Mouse (Mus musculus) embryonic facial prominence, embryonic 12.5 days (tissue): ENCODE measurements around the gene Mars. TPM values are rescaled to one million over a fixed set of nuclear protein-coding genes. Genes with fewer than 3 reads are reported as not detected.

Source experiments
- ATAC-seq: fragments of 200-750 bp; cut with Nextera tagmentation; 2 replicates; pipeline ENCODE4 v1.8.0; 2017; ENCODE audit not compliant: insufficient number of reproducible peaks, insufficient read depth, low FRiP score, low TSS enrichment
- H3K27ac ChIP-seq: fragments of 300-500 bp; sonication (generic); 2 replicates; pipeline ENCODE4 v1.5.1; 2016; ENCODE audit warnings: mild to moderate bottlenecking
- H3K27me3 ChIP-seq: fragments of 300-500 bp; sonication (generic); 2 replicates; pipeline ENCODE4 v1.6.1; 2016; ENCODE audit warnings: mild to moderate bottlenecking, moderate library complexity
- H3K36me3 ChIP-seq: fragments of 300-500 bp; sonication (generic); 2 replicates; pipeline ENCODE4 v1.6.1; 2016; ENCODE audit warnings: mild to moderate bottlenecking
- H3K4me1 ChIP-seq: fragments of 300-500 bp; sonication (generic); 2 replicates; pipeline ENCODE4 v1.6.1; 2016
- H3K4me2 ChIP-seq: fragments of 300-500 bp; sonication (generic); replicated peaks from 2 replicates; pipeline ENCODE4 v1.6.1; 2016; ENCODE audit warnings: mild to moderate bottlenecking, moderate library complexity
- H3K4me3 ChIP-seq: fragments of 300-500 bp; sonication (generic); 2 replicates; pipeline ENCODE4 v1.5.1; 2016; ENCODE audit warnings: mild to moderate bottlenecking
- H3K9ac ChIP-seq: fragments of 300-500 bp; sonication (generic); 2 replicates; pipeline ENCODE4 v1.6.1; 2016; ENCODE audit warnings: mild to moderate bottlenecking, moderate library complexity
- H3K9me3 ChIP-seq: fragments of 300-500 bp; sonication (generic); 2 replicates; pipeline ENCODE4 v1.6.1; 2016; ENCODE audit warnings: mild to moderate bottlenecking, moderate library complexity
- WGBS: fragments of 180-500 bp; shearing (Covaris S2); methylation state at CpG from one replicate; pipeline ENCODE4 v1.1.7; 2016; 5-methylcytosine and 5-hydroxymethylcytosine counted together
- polyA plus RNA-seq: library from polyadenylated mRNA; unstranded; fragments of >200 nt; fragmentation: Nextera tagmentation; extraction: Ambion mirVana; gene quantifications from 2 replicates; pipeline ENCODE4 v1.2.1, GENCODE M21; 2016

Gene Mars
- polyA plus RNA-seq, 1 experiment from 2014 or later = 142 TPM

GRCm38 (mm10) chr10:127346173-127346572, 34.6 kb upstream of the Mars start:
- Histone ChIP-seq H3K36me3 (no peaks in the 10 kb centered on the region), H3K9me3 (no peaks in the 10 kb centered on the region), H3K4me1 (peaks cover 6% of the 10 kb centered on the region), H3K4me3 (no peak overlapping the region), H3K27ac (no peak overlapping the region), H3K27me3 (0 out of 2 replicates have a peak, but pooled peaks cover 6% of the 10 kb centered on the region), H3K9ac (no peak overlapping the region), H3K4me2 (no peak overlapping the region)
- ATAC-seq = no peak
- WGBS = 92% methylated on average over 3 of the region's 3 CpGs

DNA sequence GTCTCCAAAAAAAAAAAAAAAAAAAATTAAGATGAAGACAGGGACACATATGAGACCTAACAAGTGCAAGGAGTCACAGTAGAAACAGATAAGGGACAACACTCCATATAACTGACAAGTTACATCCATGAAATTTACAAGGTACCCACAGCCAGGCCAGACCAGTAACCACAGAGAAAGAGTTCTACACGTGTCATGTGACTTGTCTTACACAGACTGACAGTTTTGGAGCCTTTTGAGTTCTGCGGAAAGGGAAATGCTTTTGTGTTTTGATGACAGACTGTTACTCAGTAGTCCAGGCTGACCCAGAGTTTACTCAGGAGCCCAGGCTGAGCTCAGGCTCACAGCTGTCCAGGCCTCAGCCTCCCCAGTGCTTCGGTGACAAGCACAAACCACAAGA, 31.4 kb upstream of the Mars start:
- WGBS = 68% methylated on average over 3 of the region's 3 CpGs
- H3K4me3 ChIP-seq = no peak overlapping the region

GRCm38 (mm10) chr10:127341891-127342639, 30.5 kb upstream of the Mars start, which contains the start of gene Gli1:
Gli1 (minus strand) TSS chr10:127341974.
- Histone ChIP-seq H3K4me2 (peak within 1 kb of the TSS; percentile 90), H3K36me3 (peaks cover 9% of the 10 kb centered on the region; the same call in 1 of the 2 replicates), H3K9ac (peak within 1 kb of the TSS; percentile 59), H3K27ac (peak within 1 kb of the TSS; percentile 95), H3K4me3 (peak within 1 kb of the TSS; percentile 52), H3K4me1 (peaks cover 12% of the 10 kb centered on the region), H3K27me3 (no peaks in the 10 kb centered on the region; the same call in 1 of the 2 replicates), H3K9me3 (no peaks in the 10 kb centered on the region)
- under 1% methylated on average over 29 of the region's 29 CpGs for WGBS
- ATAC-seq = peak; percentile 42; the same call in 1 of the 2 replicates

More for the DNA sequence above, 31.4 kb upstream of the Mars start:
- H3K9me3 ChIP-seq = no peaks in the 10 kb centered on the region
- no peak for ATAC-seq
- no peak overlapping the region for H3K27ac ChIP-seq
- no peaks in the 10 kb centered on the region for H3K27me3 ChIP-seq
- H3K4me2 ChIP-seq = no peak overlapping the region
- H3K36me3 ChIP-seq = no peaks in the 10 kb centered on the region
- H3K4me1 ChIP-seq = peaks cover 12% of the 10 kb centered on the region
- H3K9ac ChIP-seq = no peak overlapping the region

- H3K27me3 ChIP-seq = no peaks in the 10 kb centered on the region; the same call in 1 of the 2 replicates
- 0% methylated on average over 11 of the region's 11 CpGs for WGBS
- ATAC-seq = no peak
These were observed 29.7 kb upstream of the Mars start for GRCm38 (mm10) chr10:127341360-127341690.

DNA sequence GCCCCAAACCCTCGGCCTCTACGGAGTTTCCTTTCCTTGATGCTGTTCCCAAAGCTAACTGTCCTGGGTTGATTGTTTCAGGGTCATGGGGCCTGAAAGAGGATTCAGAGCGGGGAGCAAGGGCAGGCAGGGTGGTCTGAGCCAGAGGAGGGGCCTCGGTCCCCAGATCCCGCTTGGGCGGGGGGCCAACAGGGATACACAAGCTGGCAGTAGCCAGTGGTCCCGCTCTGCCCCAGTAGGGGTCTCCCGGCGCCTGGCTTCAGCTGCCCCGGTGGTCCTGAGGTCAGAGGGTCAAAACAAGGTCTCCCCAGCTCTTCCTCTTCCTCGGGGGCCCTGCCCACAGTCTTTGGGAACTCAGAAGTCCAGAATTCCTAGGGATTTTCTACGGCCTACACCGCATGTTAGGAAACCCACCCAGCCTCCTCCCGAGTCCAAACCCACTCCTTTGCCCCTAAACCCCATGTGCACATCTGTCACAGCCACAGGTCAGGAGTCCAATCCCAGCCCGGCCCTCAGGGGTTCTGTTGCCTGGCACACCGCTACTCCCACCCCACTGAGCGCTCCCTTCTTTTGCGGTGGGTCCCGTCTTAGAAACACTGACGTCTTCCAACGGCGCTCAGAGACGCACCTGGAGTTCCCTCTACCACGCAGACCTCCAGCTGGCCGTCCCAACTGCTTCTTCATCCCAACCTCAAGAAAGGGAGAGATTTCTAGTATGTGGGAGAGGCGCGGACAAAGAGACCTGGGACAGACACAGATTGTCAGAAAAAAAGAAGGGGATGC, 29.2 kb upstream of the Mars start:
- Histone ChIP-seq H3K4me2 (peak overlapping the region; percentile 90), H3K4me3 (peak overlapping the region; percentile 52), H3K4me1 (peaks cover 12% of the 10 kb centered on the region), H3K9me3 (no peaks in the 10 kb centered on the region), H3K9ac (peak overlapping the region; percentile 59), H3K36me3 (peaks cover 22% of the 10 kb centered on the region), H3K27me3 (no peaks in the 10 kb centered on the region; the same call in 1 of the 2 replicates), H3K27ac (peak overlapping the region; percentile 95)
- no peak for ATAC-seq
- WGBS = under 1% methylated on average over 27 of the region's 27 CpGs

More at GRCm38 (mm10) chr10:127341360-127341690, 29.7 kb upstream of the Mars start:
- Histone ChIP-seq H3K4me1 (peaks cover 12% of the 10 kb centered on the region), H3K9ac (peak overlapping the region; percentile 59), H3K27ac (peak overlapping the region; percentile 95), H3K4me2 (peak overlapping the region; percentile 90), H3K36me3 (peaks cover 16% of the 10 kb centered on the region; the same call in 1 of the 2 replicates), H3K9me3 (no peaks in the 10 kb centered on the region), H3K4me3 (peak overlapping the region; percentile 52)

GRCm38 (mm10) chr10:127339683-127340576, 28.3 kb upstream of the Mars start:
- peaks cover 12% of the 10 kb centered on the region for H3K4me1 ChIP-seq
- no peaks in the 10 kb centered on the region; the same call in 1 of the 2 replicates for H3K27me3 ChIP-seq

DNA sequence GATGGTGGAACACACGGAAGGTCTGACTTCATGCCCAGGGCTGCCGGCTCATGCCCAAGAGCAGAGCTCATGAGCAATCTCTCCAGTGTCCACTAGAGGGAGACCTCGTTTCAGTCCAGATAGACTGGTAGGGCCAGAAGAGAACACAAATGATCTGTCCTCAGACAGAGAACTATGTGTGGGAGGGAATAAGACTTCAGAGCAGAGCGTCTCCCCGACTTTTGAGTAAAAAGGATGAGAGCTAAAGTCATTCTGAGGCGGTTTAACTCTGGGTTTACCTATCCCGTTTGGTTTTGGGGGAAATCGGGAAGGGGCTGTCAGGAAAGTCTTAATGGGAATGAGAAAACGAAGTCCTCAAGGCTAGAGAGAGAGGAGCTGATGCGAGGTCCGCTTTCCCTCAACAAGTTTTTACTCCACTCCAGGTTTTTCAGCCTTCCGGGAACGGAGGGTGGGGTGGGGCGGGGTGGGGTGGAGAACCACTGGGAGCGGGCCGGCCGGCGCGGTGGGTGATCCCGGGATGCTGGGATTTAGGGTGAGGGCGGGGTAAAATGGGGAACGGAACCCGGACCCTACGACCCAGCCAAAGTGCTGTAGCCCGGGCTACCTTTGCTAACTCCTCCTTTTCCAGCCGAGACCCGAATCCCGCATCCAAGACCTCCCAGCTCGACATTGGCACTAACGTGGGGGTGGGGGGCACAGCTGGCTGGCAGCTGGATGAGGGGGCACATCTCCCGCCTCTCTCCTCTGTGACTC, 27.5 kb upstream of the Mars start:
- H3K9me3 ChIP-seq = no peaks in the 10 kb centered on the region
- WGBS = under 1% methylated on average over 31 of the region's 31 CpGs
- H3K4me1 ChIP-seq = peaks cover 12% of the 10 kb centered on the region
- peak overlapping the region; percentile 90 for H3K4me2 ChIP-seq
- H3K4me3 ChIP-seq = peak overlapping the region; percentile 52
- no peaks in the 10 kb centered on the region; the same call in 1 of the 2 replicates for H3K27me3 ChIP-seq
- H3K9ac ChIP-seq = peak overlapping the region; percentile 59
- peak overlapping the region; percentile 95 for H3K27ac ChIP-seq
- H3K36me3 ChIP-seq = peaks cover 30% of the 10 kb centered on the region
- ATAC-seq = peak; percentile 63; the same call in 1 of the 2 replicates

More at GRCm38 (mm10) chr10:127339683-127340576, 28.3 kb upstream of the Mars start:
- 0% methylated on average over 41 of the region's 42 CpGs for WGBS
- Histone ChIP-seq H3K4me2 (peak overlapping the region; percentile 90), H3K9ac (peak overlapping the region; percentile 59), H3K9me3 (no peaks in the 10 kb centered on the region), H3K4me3 (peak overlapping the region; percentile 52), H3K36me3 (peaks cover 23% of the 10 kb centered on the region), H3K27ac (peak overlapping the region; percentile 95)
- peak; percentile 12; the same call in 1 of the 2 replicates for ATAC-seq

GRCm38 (mm10) chr10:127337536-127338099, 26.0 kb upstream of the Mars start:
- Histone ChIP-seq H3K9me3 (no peaks in the 10 kb centered on the region), H3K4me2 (no peak overlapping the region), H3K9ac (no peak overlapping the region), H3K27me3 (no peaks in the 10 kb centered on the region; the same call in 1 of the 2 replicates), H3K27ac (no peak overlapping the region), H3K36me3 (peaks cover 43% of the 10 kb centered on the region), H3K4me3 (no peak overlapping the region), H3K4me1 (peaks cover 12% of the 10 kb centered on the region)
- no peak for ATAC-seq
- 81% methylated on average over 6 of the region's 6 CpGs for WGBS

- peaks cover 6% of the 10 kb centered on the region for H3K4me1 ChIP-seq
- H3K4me2 ChIP-seq = no peak overlapping the region
- H3K4me3 ChIP-seq = no peak overlapping the region
- peaks cover 49% of the 10 kb centered on the region for H3K36me3 ChIP-seq
- ATAC-seq = no peak
- H3K9ac ChIP-seq = no peak overlapping the region
- H3K27me3 ChIP-seq = no peaks in the 10 kb centered on the region; the same call in 1 of the 2 replicates
- H3K27ac ChIP-seq = no peak overlapping the region
- 61% methylated on average over 5 of the region's 5 CpGs for WGBS
- H3K9me3 ChIP-seq = no peaks in the 10 kb centered on the region
These were observed 25.4 kb upstream of the Mars start for GRCm38 (mm10) chr10:127336952-127337351.

GRCm38 (mm10) chr10:127335271-127335670, 23.7 kb upstream of the Mars start:
- Histone ChIP-seq H3K27me3 (peaks cover 2% of the 10 kb centered on the region; the same call in 1 of the 2 replicates), H3K9me3 (no peaks in the 10 kb centered on the region), H3K4me3 (no peak overlapping the region), H3K27ac (no peak overlapping the region), H3K4me1 (no peaks in the 10 kb centered on the region), H3K9ac (no peak overlapping the region), H3K4me2 (no peak overlapping the region), H3K36me3 (peaks cover 54% of the 10 kb centered on the region)
- ATAC-seq = no peak
- WGBS = 68% methylated on average over 1 of the region's 1 CpGs
